Mouse (Mus musculus): ENCODE measurements around the gene Ccdc82. TPM values are rescaled to one million over a fixed set of nuclear protein-coding genes. Genes with fewer than 3 reads are reported as not detected.

Ccdc82 gene
- total RNA-seq, 1 experiment: 1.6 TPM

- no peak overlapping the region for H3K4me3 ChIP-seq (ENCODE audit: insufficient read depth in 1 of 2, low read depth in 1 of 2, low read length in 2 of 2, poor library complexity in 1 of 2, severe bottlenecking in 1 of 2)
- no peak for DNase-seq (ENCODE audit: low read depth, low spot score)
- H3K27ac ChIP-seq (ENCODE audit: insufficient read depth, low read depth, low read length, poor library complexity, severe bottlenecking): no peak overlapping the region
- in situ Hi-C loops (cut with MboI; ENCODE audit: low sequenced_read_pairs in 2 of 2, unreplicated experiment in 2 of 2): no loop called here
- H3K4me1 ChIP-seq (ENCODE audit: control insufficient read depth in 2 of 2, insufficient read depth in 2 of 2, low read length in 2 of 2, poor library complexity in 1 of 2): 0 out of 4 replicates have a peak, but pooled peaks cover 0 to 2% of the 10 kb centered on the region in 2 experiments
- no peak for TF ChIP-seq CHD2 (IDR thresholded peaks at IDR 0.05; ENCODE audit: low read depth, low read length)
- TF ChIP-seq ZC3H11A (IDR thresholded peaks at IDR 0.05; ENCODE audit: borderline replicate concordance, low read depth, low read length): no peak
- no peak for TF ChIP-seq ZNF384 (IDR thresholded peaks at IDR 0.05; ENCODE audit: low read depth, low read length)
- no peak for TF ChIP-seq MAFK (IDR thresholded peaks at IDR 0.05; ENCODE audit: insufficient read depth, low read depth, low read length)
- no peak for TF ChIP-seq HCFC1 (IDR thresholded peaks at IDR 0.05; ENCODE audit: borderline replicate concordance, insufficient read depth, low read length)
- no peaks in the 10 kb centered on the region for H3K36me3 ChIP-seq (ENCODE audit: control insufficient read depth, insufficient read depth, low read length, poor library complexity, severe bottlenecking)
- H3K9ac ChIP-seq (ENCODE audit: insufficient read depth, low read depth, low read length, poor library complexity, severe bottlenecking): no peak overlapping the region
- H3K9me3 ChIP-seq (ENCODE audit: control insufficient read depth, insufficient read depth, low read depth, low read length): no peaks in the 10 kb centered on the region
Observed at GRCm38 (mm10) chr9:13303099-13303771, 56.5 kb downstream of the Ccdc82 start.

- TF ChIP-seq ZNF384 (IDR thresholded peaks at IDR 0.05; ENCODE audit: low read depth, low read length) (no peak), CHD2 (IDR thresholded peaks at IDR 0.05; ENCODE audit: low read depth, low read length) (no peak), ZC3H11A (IDR thresholded peaks at IDR 0.05; ENCODE audit: borderline replicate concordance, low read depth, low read length) (no peak), HCFC1 (IDR thresholded peaks at IDR 0.05; ENCODE audit: borderline replicate concordance, insufficient read depth, low read length) (no peak), MAFK (IDR thresholded peaks at IDR 0.05; ENCODE audit: insufficient read depth, low read depth, low read length) (no peak)
- in situ Hi-C loops (cut with MboI; ENCODE audit: low sequenced_read_pairs in 2 of 2, unreplicated experiment in 2 of 2): no loop called here
- no peaks in the 10 kb centered on the region for H3K4me1 ChIP-seq (ENCODE audit: control insufficient read depth in 2 of 2, insufficient read depth in 2 of 2, low read length in 2 of 2, poor library complexity in 1 of 2)
- no peaks in the 10 kb centered on the region for H3K36me3 ChIP-seq (ENCODE audit: control insufficient read depth, insufficient read depth, low read length, poor library complexity, severe bottlenecking)
- no peak overlapping the region for H3K9ac ChIP-seq (ENCODE audit: insufficient read depth, low read depth, low read length, poor library complexity, severe bottlenecking)
- H3K9me3 ChIP-seq (ENCODE audit: control insufficient read depth, insufficient read depth, low read depth, low read length): no peaks in the 10 kb centered on the region
- no peak overlapping the region for H3K27ac ChIP-seq (ENCODE audit: insufficient read depth, low read depth, low read length, poor library complexity, severe bottlenecking)
- H3K4me3 ChIP-seq (ENCODE audit: insufficient read depth in 1 of 2, low read depth in 1 of 2, low read length in 2 of 2, poor library complexity in 1 of 2, severe bottlenecking in 1 of 2): no peak overlapping the region
- DNase-seq (ENCODE audit: low read depth, low spot score): no peak
Observed at GRCm38 (mm10) chr9:13303976-13304375, 57.2 kb downstream of the Ccdc82 start.

- no peak for TF ChIP-seq CHD2 (IDR thresholded peaks at IDR 0.05; ENCODE audit: low read depth, low read length)
- TF ChIP-seq ZC3H11A (IDR thresholded peaks at IDR 0.05; ENCODE audit: borderline replicate concordance, low read depth, low read length): no peak
- TF ChIP-seq HCFC1 (IDR thresholded peaks at IDR 0.05; ENCODE audit: borderline replicate concordance, insufficient read depth, low read length): no peak
- no peak for TF ChIP-seq MAFK (IDR thresholded peaks at IDR 0.05; ENCODE audit: insufficient read depth, low read depth, low read length)
- TF ChIP-seq ZNF384 (IDR thresholded peaks at IDR 0.05; ENCODE audit: low read depth, low read length): no peak
- Histone ChIP-seq H3K36me3 (ENCODE audit: control insufficient read depth, insufficient read depth, low read length, poor library complexity, severe bottlenecking) (no peaks in the 10 kb centered on the region), H3K9ac (ENCODE audit: insufficient read depth, low read depth, low read length, poor library complexity, severe bottlenecking) (no peak overlapping the region), H3K4me3 (ENCODE audit: insufficient read depth in 1 of 2, low read depth in 1 of 2, low read length in 2 of 2, poor library complexity in 1 of 2, severe bottlenecking in 1 of 2) (no peak overlapping the region), H3K27ac (ENCODE audit: insufficient read depth, low read depth, low read length, poor library complexity, severe bottlenecking) (no peak overlapping the region), H3K9me3 (ENCODE audit: control insufficient read depth, insufficient read depth, low read depth, low read length) (no peaks in the 10 kb centered on the region), H3K4me1 (ENCODE audit: control insufficient read depth in 2 of 2, insufficient read depth in 2 of 2, low read length in 2 of 2, poor library complexity in 1 of 2) (no peaks in the 10 kb centered on the region)
- in situ Hi-C loops (cut with MboI; ENCODE audit: low sequenced_read_pairs in 2 of 2, unreplicated experiment in 2 of 2): no loop called here
- DNase-seq (ENCODE audit: low read depth, low spot score): no peak
Observed at GRCm38 (mm10) chr9:13306471-13306870, 59.7 kb downstream of the Ccdc82 start.

GRCm38 (mm10) chr9:13307226-13307625, 60.5 kb downstream of the Ccdc82 start:
- H3K9ac ChIP-seq (ENCODE audit: insufficient read depth, low read depth, low read length, poor library complexity, severe bottlenecking): no peak overlapping the region
- H3K27ac ChIP-seq (ENCODE audit: insufficient read depth, low read depth, low read length, poor library complexity, severe bottlenecking): no peak overlapping the region
- no peak overlapping the region for H3K4me3 ChIP-seq (ENCODE audit: insufficient read depth in 1 of 2, low read depth in 1 of 2, low read length in 2 of 2, poor library complexity in 1 of 2, severe bottlenecking in 1 of 2)
- TF ChIP-seq ZNF384 (IDR thresholded peaks at IDR 0.05; ENCODE audit: low read depth, low read length) (no peak), MAFK (IDR thresholded peaks at IDR 0.05; ENCODE audit: insufficient read depth, low read depth, low read length) (no peak), HCFC1 (IDR thresholded peaks at IDR 0.05; ENCODE audit: borderline replicate concordance, insufficient read depth, low read length) (no peak), CHD2 (IDR thresholded peaks at IDR 0.05; ENCODE audit: low read depth, low read length) (no peak), ZC3H11A (IDR thresholded peaks at IDR 0.05; ENCODE audit: borderline replicate concordance, low read depth, low read length) (no peak)
- no peaks in the 10 kb centered on the region for H3K4me1 ChIP-seq (ENCODE audit: control insufficient read depth in 2 of 2, insufficient read depth in 2 of 2, low read length in 2 of 2, poor library complexity in 1 of 2)
- no peak for DNase-seq (ENCODE audit: low read depth, low spot score)
- no peaks in the 10 kb centered on the region for H3K36me3 ChIP-seq (ENCODE audit: control insufficient read depth, insufficient read depth, low read length, poor library complexity, severe bottlenecking)
- in situ Hi-C loops (cut with MboI; ENCODE audit: low sequenced_read_pairs in 2 of 2, unreplicated experiment in 2 of 2): no loop called here
- H3K9me3 ChIP-seq (ENCODE audit: control insufficient read depth, insufficient read depth, low read depth, low read length): no peaks in the 10 kb centered on the region

Measured in ES-E14 (cell line).